Mouse (Mus musculus) adrenal gland, postnatal 14 days (tissue): Measurements from ENCODE around the gene Tshz2. TPM values are rescaled to one million over a fixed set of nuclear protein-coding genes. Genes with fewer than 3 reads are reported as not detected.

ENCODE experiments used
- DNase-seq: peaks from one replicate; pipeline ENCODE4 v3.0.0; 2021; ENCODE audit warnings: mixed read lengths
- total RNA-seq: library from RNA; stranded (reverse); gene quantifications from 2 replicates; pipeline ENCODE4 v1.2.3, GENCODE M21; 2021

Gene Tshz2
- total RNA-seq, 1 experiment from 2014 or later, result 49.7 TPM

DNA sequence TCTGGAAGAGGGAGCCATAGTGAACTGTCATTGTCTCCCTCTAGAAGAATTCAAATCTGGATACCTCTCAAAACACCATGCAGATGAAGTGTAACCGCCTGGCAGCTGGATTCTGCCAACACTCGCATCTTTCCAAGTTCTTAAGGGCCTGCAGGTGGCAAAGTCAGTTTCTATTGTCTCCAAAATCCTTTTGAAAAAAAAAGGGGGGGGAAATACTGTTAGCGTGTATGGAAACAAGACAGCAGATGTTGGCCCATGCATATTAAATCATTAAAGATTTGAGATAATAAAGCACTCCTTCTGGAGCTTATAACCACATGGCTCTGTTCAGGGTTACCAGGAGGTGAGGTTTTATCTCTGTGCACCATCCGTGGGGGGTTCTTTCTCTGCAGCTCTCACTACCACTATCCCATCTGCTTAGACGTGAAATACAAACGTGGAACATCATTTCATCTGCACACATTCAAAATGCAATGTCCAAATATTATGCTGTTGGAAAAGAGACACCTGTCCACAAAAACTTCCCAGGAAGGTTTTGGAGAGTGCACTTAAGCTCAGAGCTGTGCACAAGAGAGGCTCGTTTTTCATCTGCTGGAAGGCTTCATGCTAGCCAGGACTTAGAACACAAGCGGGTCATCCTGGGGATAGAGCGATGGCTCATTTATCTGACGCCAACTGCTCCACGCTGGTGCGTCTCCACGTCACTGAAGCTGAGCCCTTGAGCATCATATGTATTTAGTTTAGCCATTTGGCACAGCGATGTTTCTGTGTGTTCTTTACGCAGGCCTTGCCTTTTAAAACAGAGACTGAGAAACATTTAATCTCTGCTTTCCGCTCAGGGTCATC is 307.7 kb downstream of the Tshz2 start:
- DNase-seq, result no peak

DNA sequence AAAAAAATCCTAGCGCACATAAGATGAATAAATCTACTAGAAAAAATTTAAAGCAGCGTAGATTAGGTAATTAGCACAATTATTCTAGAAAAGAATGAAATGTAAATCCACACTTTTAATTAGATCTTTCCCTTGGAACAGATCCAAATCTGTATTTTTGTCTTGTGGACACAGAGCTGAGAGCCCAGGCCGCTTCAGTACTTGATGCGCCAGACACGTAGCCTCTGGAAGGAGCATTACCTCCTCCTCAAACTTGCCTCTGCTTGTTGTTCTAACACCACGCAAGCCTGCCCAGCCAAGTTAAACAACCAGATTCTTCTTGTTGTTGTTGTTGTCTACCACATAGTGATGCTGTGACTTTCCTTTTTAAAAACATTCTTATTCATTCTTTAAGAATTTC is 310.9 kb downstream of the Tshz2 start:
- DNase-seq, result no peak

- no peak for DNase-seq
These were observed 315.3 kb downstream of the Tshz2 start for GRCm38 (mm10) chr2:169948139-169948538.

DNA sequence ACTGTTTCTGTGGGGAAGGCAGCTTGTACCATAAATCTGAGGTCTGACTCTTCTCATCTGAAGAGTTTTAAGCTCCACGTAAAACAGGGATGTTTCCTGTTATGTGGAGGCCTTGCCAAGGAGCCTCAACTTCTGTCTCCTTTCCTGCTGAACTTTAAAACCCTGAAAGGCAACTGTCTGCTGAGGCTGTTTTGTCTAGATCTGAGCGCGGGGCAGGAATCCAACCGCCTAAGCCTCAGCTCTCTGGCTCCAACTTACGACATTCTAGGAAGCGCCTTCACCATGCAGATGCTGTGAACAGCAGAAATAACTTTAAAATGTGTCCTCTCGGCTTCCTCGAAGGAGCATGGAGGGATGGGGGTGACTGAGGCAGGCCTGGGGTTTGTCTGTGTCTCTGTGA is 318.2 kb downstream of the Tshz2 start:
- DNase-seq, result no peak

DNA sequence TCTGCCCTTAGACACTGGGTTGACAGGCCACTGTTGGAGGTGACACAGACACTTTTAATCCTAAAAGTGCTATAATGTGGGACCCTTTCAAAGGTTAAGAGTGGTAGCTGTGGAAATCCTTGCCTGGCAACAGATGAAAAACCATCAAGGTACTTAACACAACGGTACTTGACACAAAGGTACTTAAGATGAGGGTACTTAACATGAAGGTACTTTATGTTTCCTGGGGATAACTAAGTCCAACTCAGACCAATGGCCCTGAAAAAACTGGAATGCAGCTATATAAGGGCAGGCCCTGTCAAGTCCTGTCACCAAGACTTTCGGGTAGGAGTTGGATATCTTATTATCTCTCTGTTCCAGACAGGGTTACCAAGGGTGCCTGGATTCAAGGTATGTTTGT is 320.2 kb downstream of the Tshz2 start:
- DNase-seq, result no peak

GRCm38 (mm10) chr2:169958736-169959573 is 326.1 kb downstream of the Tshz2 start:
- DNase-seq, result no peak

DNA sequence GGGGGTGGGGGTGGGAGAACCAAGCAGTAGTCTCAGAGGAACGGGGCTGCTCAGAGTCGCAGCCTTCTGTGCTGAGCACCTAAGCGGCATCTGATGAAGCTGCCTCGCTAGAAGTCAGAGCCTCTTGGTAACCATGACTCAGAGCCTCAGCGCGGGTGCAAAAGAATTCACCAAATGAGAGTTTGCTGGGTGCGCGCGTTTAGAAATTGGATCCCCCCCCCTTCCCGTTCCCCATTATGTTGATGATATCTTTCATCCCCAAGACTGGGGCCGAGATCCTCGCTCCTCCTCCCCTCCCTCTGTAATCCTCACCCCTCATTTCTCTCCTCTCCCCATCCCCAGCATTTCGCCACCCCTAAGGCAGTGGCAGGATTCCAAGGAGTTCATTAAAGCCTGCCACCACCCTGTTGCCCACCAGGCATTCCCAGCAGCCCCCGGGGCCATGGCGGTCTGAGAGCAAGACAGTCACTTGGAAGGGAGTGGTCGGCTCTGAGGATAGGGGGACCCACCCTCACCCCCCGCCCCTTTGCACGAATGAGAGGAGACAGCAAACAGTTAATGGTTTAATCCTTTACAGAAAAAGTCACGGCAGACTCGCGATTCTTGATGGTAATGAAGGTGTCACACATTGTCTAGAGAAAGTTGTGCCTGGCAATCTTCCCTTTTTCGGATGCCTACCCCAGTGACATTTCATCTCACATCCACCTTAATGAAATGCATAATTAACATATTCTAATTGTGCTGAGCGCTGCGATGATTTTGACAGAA is 328.8 kb downstream of the Tshz2 start:
- no peak for DNase-seq

- DNase-seq, result no peak
These were observed 329.4 kb downstream of the Tshz2 start for GRCm38 (mm10) chr2:169962231-169962600.

GRCm38 (mm10) chr2:169962776-169963175 is 330.0 kb downstream of the Tshz2 start:
- DNase-seq, result no peak

- no peak for DNase-seq
These were observed 337.7 kb downstream of the Tshz2 start for GRCm38 (mm10) chr2:169970481-169970880.

DNA sequence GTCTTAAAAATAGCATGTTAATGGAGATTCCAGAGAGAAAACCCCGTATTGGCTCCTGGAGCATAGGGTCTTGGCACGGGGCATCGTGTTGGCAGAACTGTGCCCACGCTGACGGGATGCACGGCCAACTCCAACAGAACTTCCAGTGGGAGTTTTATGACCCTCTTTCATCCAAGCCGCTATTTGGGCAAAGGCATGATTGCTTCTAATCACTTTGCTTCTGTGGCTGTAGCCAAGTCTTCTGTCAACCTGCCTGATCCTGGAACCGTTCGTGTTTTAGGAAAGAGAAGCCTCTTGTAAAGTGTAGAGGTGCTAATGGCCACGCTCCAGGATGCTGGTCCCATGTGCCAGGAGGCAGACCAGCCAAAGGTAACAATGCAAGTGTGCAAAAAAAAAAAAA is 350.1 kb downstream of the Tshz2 start:
- DNase-seq, result no peak

- no peak for DNase-seq
These were observed 354.4 kb downstream of the Tshz2 start for GRCm38 (mm10) chr2:169987186-169987585.

GRCm38 (mm10) chr2:169989186-169989585 is 356.4 kb downstream of the Tshz2 start:
- DNase-seq, result no peak

DNA sequence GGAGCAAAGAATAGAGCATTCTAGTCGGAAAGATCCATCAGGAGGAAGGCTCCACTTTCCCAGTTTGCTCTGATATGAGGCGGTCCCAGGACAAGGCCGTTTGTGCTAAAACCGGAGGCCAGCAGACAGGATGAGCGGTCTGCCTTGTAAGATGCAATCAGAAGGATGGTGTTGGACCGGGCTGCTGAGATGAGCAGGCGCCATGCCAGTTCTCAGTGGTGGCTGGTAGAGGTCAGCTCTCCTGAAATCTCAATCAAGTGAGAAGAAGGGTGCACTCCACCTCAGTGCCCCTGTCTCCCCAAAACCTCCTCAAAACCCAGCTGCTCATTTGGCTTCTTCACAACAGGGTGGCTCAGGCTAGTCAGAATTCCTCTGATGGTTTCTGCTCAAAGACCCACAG is 358.2 kb downstream of the Tshz2 start:
- DNase-seq, result no peak

DNA sequence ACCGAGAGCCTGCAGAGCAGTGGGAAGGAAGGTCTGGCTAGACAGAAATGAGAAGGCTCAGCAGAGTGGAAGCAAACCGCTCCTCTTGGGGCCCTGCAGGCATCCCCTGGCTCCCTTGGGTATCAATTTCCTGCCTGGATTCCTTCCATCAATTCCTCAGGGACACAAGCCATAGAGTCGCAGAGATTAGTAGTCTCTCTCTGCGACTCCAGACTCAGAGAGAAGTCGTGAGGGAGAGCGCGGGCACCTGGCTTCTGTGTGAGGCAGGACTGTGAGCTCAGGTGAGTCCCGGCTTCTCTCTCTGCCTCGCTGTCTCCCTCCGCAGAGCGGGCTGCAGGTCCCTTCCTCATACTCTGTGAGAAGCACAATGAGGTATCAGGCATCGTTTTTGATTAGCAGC is 363.2 kb downstream of the Tshz2 start:
- DNase-seq, result peak; percentile 30

DNA sequence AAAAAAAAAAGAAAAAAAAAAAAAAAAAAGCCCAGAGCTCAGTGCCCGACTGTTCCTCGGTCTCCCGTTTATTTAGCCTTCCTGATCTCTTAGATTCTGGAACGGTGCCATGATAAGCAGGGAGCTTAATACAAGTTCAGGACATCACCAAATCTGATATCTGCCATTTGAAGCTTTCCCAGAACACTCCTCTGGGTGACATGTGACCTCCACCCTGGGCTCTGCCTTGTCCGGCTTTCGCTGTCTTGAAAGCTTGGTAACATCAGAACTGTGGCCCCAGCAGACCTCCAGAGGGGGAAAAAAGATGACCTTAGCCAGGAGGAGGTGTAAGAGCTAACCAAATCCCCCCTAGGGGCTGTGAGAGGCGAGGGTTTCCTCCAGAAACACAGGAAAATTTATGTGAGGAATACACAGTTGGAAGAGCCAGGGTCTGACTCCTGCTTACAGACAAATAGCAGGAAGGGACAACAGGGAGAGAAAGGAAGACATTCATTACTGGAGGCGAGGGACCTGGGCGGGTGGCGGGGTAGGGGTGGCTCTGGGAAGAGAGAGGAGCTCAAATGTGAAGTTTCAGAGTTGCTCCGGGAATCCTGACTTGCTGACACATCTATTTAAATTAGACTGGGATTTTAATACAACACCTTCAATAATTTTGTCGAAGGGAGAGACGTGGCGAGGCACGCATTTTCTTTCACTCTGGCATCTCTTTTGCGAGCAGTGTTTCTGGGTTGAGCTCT is 363.9 kb downstream of the Tshz2 start:
- DNase-seq, result peak; percentile 17

- DNase-seq, result no peak
These were observed 364.6 kb downstream of the Tshz2 start for GRCm38 (mm10) chr2:169997276-169998049.

DNA sequence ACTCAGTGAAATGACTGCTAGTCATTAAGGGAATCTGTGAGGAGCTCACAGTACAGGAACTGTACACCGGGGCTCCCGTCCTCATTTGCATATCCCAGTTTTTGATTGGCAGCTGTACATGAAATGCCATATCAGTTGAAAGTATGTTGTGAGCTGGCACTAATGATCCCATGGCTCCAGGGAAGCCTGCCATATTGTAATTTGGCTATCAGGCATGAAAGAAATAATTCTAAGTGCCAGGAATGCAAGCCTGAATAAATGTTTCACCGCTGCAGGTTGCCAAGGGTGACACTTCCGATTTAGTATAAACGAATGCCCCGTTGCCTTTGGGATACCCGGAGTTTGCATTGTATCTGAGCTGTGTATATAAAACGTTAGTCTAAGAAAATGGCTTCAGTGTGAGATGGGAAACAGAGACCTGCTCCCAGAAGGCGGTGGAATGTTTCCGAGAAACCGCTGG is 366.1 kb downstream of the Tshz2 start:
- no peak for DNase-seq

- no peak for DNase-seq
These were observed 370.0 kb downstream of the Tshz2 start for GRCm38 (mm10) chr2:170002594-170003504.

DNA sequence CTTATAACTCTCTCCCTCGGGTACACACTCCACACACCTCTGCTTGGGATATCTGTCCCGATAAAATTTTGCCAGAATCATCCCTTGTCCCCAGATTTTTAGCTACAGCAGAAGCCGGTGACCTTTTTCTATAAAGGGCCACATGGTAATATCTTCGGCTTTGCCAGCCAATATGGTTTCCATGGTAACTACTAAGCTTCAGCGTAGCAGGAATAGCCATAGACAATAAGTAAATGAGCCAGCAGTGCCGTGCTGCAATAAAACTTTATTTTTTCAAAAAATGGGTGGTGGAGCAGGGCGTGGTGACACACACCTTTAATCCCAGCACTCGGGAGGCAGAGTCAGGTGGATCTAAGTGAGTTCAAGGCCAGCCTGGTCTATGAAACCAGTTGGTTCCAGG is 370.9 kb downstream of the Tshz2 start:
- DNase-seq, result no peak
